8 mouse cellular contexts compared by ENCODE assay signal in the genomic region with DNA sequence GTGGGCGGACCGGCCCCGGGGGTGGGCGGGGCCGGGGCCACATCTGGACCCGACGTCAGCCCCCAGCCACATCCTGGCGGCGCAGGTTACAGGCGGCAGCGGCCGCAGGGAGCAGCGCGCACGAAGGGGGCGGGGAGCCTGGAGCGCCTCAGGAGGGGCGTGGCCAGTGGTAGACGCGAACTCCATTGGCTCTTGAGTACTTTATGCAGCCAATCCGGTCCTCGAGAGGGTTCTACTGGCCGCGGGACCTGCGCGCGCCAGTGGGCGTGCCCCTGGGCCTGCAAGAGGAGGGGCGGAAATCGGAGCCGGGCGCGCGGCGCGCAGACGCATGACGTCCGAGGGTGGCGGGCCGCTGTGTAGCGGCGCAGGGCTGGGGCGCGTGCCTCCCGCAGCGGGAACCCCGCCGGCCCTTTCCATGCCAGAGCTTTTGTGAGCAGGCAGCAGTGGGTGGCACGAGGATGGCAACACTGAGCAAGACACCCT. TPM values are rescaled to one million over a fixed set of nuclear protein-coding genes. Genes with fewer than 3 reads are reported as not detected.
DNase-seq lines count a peak whose midpoint lies in the region; ATAC-seq lines count a peak whose summit lies in the region.

TSS of gene Klf13 (minus strand) at position 2 of the 483 bp plus-strand sequence.

- peak; percentile 51 for ATAC-seq in megakaryocyte progenitor cell, adult 5-6 weeks (replicated peaks; ENCODE audit: poor library complexity)

- peak; percentile 97 for DNase-seq in adipocyte (ENCODE audit: low spot score)
- peak; percentile 99 for DNase-seq in embryo, embryonic 10 days (ENCODE audit: low spot score)
- peak; percentile 95 for DNase-seq in gastrocnemius, postnatal 10 days
- DNase-seq in induced T-regulatory cell, adult 2 months (ENCODE audit: low read depth) = peak; percentile 99
- DNase-seq in left cerebral cortex, adult 9 months (ENCODE audit: low spot score in 2 of 2) = peak; percentile 98
- DNase-seq in right cerebral cortex, postnatal 14 days = peak; percentile 97
- DNase-seq in urinary bladder, postnatal 36 days (ENCODE audit: low spot score in 2 of 2) = peak; percentile 95 to 97

RNA-seq across cellular contexts. Expression of gene Klf13, which starts in this region (rescaled TPM):
- total RNA-seq in gastrocnemius, postnatal 10 days (2021) = 10 to 100 TPM; 38.3 to 50.8 TPM
- 37.6 and 46.3 TPM in 2 replicates for total RNA-seq in megakaryocyte progenitor cell, adult 5-6 weeks (2015)
- total RNA-seq in megakaryocyte progenitor cell, adult 5-6 weeks (2017) = 16.9 and 24.3 TPM in 2 replicates

Comparison
In these comparisons a context has a peak if more than half of its experiments do, and no peak if none do; other contexts are left out.
1. Peak in every context shown above with its lines: DNase-seq and ATAC-seq.